Mouse (Mus musculus) heart, postnatal 25 days (tissue): ENCODE measurements at regions not wholly inside any gene's neighbourhood (a gene's known extent, or its start where the extent isn't known, plus 50 kb on each side); places are given as distances from the start of the nearest gene placed in this dataset.
A peak's percentile ranks its signal among the peaks of the same experiment; 100 is the strongest.

Experiments used
- DNase-seq: peaks from one replicate; pipeline ENCODE4 v3.0.0; 2022; ENCODE audit warnings: low spot score
- intact Hi-C: fragments of 180-260 bp; cut with DNase I; formaldehyde crosslinking; loops from one replicate; pipeline ENCODE4 v1.15.1; 2025

GRCm38 (mm10) chr7:75360874-75361273 is 51.8 kb upstream of the Sv2b start:
- no peak for DNase-seq
- intact Hi-C loops = loop anchor here (10.0 kb wide), 1 partner anchor 986 kb away; no protein-coding TSS in a partner anchor

GRCm38 (mm10) chr7:75362541-75362940 is 53.5 kb upstream of the Sv2b start:
- intact Hi-C loops = loop anchor here (10.0 kb wide), 1 partner anchor 988 kb away; no protein-coding TSS in a partner anchor
- no peak for DNase-seq

- no peak for DNase-seq
- intact Hi-C loops = loop anchor here (10.0 kb wide), 1 partner anchor 991 kb away; no protein-coding TSS in a partner anchor
Observed at GRCm38 (mm10) chr7:75365480-75365879, 56.4 kb upstream of the Sv2b start.

- intact Hi-C loops = loop anchor here (1.0 to 10.0 kb wide), 2 partner anchors 231 to 992 kb away; no protein-coding TSS in a partner anchor
- DNase-seq = peak; percentile 14
Observed at GRCm38 (mm10) chr7:75366285-75366882, 57.3 kb upstream of the Sv2b start.

- intact Hi-C loops = loop anchor here (10.0 kb wide), 1 partner anchor 994 kb away; no protein-coding TSS in a partner anchor
- DNase-seq = no peak
Observed at GRCm38 (mm10) chr7:75368315-75368714, 59.3 kb upstream of the Sv2b start.

GRCm38 (mm10) chr7:75369366-75369765 is 60.3 kb upstream of the Sv2b start:
- intact Hi-C loops = loop anchor here (10.0 kb wide), 1 partner anchor 995 kb away; no protein-coding TSS in a partner anchor
- DNase-seq = no peak

- DNase-seq = peak; percentile 51
- intact Hi-C loops = loop anchor here (1.0 to 10.0 kb wide), 4 partner anchors 86 to 511 kb away; partner anchors contain the start of gene Akap13
Observed at GRCm38 (mm10) chr7:75370595-75371519, 61.8 kb upstream of the Sv2b start.

GRCm38 (mm10) chr7:75371520-75371876 is 62.4 kb upstream of the Sv2b start:
- intact Hi-C loops = loop anchor here (1.0 to 10.0 kb wide), 4 partner anchors 86 to 511 kb away; partner anchors contain the start of gene Akap13
- DNase-seq = no peak

GRCm38 (mm10) chr7:75371991-75372390 is 62.9 kb upstream of the Sv2b start:
- intact Hi-C loops = loop anchor here (1.0 to 10.0 kb wide), 4 partner anchors 85 to 510 kb away; partner anchors contain the start of gene Akap13
- peak; percentile 7 for DNase-seq

- intact Hi-C loops = loop anchor here (5.0 to 10.0 kb wide), 3 partner anchors 84 to 509 kb away; partner anchors contain the start of gene Akap13
- no peak for DNase-seq
Observed at GRCm38 (mm10) chr7:75372892-75373444, 63.9 kb upstream of the Sv2b start.

- DNase-seq = no peak
- intact Hi-C loops = loop anchor here (5.0 to 10.0 kb wide), 3 partner anchors 83 to 508 kb away; partner anchors contain the start of gene Akap13
Observed at GRCm38 (mm10) chr7:75374506-75374905, 65.4 kb upstream of the Sv2b start.

GRCm38 (mm10) chr7:75379595-75379994 is 70.5 kb upstream of the Sv2b start:
- intact Hi-C loops = loop anchor here (10.0 kb wide), 1 partner anchor 325 kb away; no protein-coding TSS in a partner anchor
- no peak for DNase-seq

GRCm38 (mm10) chr7:75384506-75384911 is 70.8 kb upstream of the Akap13 start:
- intact Hi-C loops = no loop called here
- no peak for DNase-seq

GRCm38 (mm10) chr7:75387033-75387432 is 68.3 kb upstream of the Akap13 start:
- intact Hi-C loops = no loop called here
- DNase-seq = no peak

GRCm38 (mm10) chr7:75387821-75388431 is 67.4 kb upstream of the Akap13 start:
- DNase-seq = no peak

GRCm38 (mm10) chr7:75390162-75390561 is 65.2 kb upstream of the Akap13 start:
- intact Hi-C loops = no loop called here
- no peak for DNase-seq

More at GRCm38 (mm10) chr7:75387821-75388431, 67.4 kb upstream of the Akap13 start:
- intact Hi-C loops = no loop called here

- DNase-seq = no peak
- intact Hi-C loops = no loop called here
Observed at GRCm38 (mm10) chr7:75392783-75393182, 62.6 kb upstream of the Akap13 start.

GRCm38 (mm10) chr7:75393466-75393865 is 61.9 kb upstream of the Akap13 start:
- intact Hi-C loops = no loop called here
- no peak for DNase-seq

- no peak for DNase-seq
- intact Hi-C loops = loop anchor here (5.0 kb wide), 1 partner anchor 217 kb away; no protein-coding TSS in a partner anchor
Observed at GRCm38 (mm10) chr7:75394866-75395580, 60.3 kb upstream of the Akap13 start.
